Mouse (Mus musculus) frontal cortex, adult 2 months (tissue): Measurements from ENCODE around the gene Dnah7c. TPM values are rescaled to one million over a fixed set of nuclear protein-coding genes. Genes with fewer than 3 reads are reported as not detected.
"Not testable (repeated sequence)": the region's sequence is repeated elsewhere in the genome, so short reads cannot be mapped to it uniquely, and the experiment has no call there.

Source experiments
- DNase-seq, 2 experiments: peaks; one replicate each; pipeline ENCODE4 v3.0.0; 2022; ENCODE audit warnings: low spot score in 1 of 2; ENCODE audit errors: extremely low spot score in 1 of 2
- polyA plus RNA-seq: library from polyadenylated mRNA; depleted of rRNA; stranded (reverse); fragments of >200 nt; gene quantifications from 2 replicates; pipeline ENCODE4 v1.2.3, GENCODE M21; 2012

Gene Dnah7c
- polyA plus RNA-seq, 1 experiment: 0.54 TPM

DNA sequence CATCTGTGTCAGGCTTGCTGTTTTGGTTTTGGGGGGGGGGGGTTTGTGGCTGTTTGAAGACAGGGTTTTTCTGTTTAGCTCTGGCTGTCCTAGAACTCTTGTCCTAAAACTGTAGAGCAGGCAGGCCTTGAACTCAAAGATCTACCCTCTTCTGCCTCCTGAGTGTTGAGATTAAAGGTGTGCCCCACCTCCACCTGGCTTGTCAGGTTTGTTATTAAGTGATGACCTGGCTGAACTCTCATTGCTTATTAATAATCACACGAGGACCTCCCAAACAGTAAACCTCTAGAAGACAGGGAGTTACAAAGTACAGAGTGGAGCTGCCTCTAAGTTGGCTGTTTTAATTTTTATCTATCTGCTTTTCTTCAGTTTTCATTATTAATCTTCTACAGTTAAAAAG, 299.9 kb downstream of the Dnah7c start:
- DNase-seq: no peak

DNA sequence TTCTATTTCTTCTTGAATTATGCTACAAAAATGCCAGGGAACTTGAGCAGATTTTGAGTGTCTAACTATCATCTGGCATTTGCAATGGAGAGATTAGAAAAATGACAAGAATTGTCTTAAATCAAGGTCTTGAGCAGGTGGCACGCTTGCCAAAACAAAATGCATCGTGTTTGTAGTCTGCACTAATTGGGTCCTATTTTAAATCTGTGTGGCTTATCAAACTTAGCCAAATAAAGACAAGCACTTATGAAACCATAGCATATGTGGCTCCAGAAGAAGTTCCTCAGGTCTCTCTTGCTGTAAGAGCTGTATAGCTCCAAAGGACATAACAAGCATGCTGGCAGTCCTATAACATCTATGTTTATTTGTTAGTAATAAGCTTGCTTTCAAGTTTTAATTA, 300.3 kb downstream of the Dnah7c start:
- DNase-seq: not testable (repeated sequence)

GRCm38 (mm10) chr1:46729731-46730130, 304.3 kb downstream of the Dnah7c start:
- DNase-seq: not testable (repeated sequence)

- not testable (repeated sequence) for DNase-seq
Measured at GRCm38 (mm10) chr1:46733405-46734106, 308.2 kb downstream of the Dnah7c start.

- not testable (repeated sequence) for DNase-seq
Measured at GRCm38 (mm10) chr1:46734455-46734854, 309.1 kb downstream of the Dnah7c start.

DNA sequence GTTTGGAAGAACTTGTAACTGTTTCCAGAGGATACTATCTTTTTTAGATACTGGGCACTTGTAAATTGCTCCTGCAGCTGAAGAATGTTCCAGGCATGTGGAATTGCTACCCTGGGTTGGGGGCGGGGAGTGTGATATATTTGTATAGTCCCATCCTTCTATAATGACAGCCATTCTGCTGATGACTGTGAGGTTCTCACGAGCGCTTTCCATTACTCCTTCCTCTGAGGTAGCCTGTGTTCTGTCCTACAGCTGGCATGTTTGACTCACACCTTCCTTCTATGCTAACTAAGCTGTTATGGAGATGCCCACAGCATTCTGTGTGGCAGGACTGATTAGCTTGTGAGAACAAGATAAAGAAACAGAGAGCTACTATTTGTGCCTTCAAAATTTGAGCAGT, 339.2 kb downstream of the Dnah7c start:
- not testable (repeated sequence) for DNase-seq

DNA sequence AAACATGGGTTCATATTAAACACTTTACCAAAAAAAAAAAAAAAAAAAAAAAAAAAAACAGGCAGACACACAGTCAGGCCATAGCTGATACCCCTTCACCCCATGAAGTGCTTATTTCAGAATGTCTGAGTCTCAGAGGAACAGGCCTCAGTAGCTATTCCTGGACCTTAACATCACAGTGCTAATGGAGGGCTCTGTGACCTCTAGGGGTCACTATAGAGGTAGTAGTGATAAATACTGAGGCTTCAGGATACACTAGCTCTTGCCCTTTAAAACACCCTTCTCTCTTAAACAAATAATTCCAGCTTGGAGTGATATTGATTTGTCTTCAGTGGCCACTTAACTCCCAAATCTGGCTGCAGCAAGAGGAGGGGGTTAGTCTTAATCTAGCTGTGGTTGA, 343.9 kb downstream of the Dnah7c start:
- not testable (repeated sequence) for DNase-seq

DNA sequence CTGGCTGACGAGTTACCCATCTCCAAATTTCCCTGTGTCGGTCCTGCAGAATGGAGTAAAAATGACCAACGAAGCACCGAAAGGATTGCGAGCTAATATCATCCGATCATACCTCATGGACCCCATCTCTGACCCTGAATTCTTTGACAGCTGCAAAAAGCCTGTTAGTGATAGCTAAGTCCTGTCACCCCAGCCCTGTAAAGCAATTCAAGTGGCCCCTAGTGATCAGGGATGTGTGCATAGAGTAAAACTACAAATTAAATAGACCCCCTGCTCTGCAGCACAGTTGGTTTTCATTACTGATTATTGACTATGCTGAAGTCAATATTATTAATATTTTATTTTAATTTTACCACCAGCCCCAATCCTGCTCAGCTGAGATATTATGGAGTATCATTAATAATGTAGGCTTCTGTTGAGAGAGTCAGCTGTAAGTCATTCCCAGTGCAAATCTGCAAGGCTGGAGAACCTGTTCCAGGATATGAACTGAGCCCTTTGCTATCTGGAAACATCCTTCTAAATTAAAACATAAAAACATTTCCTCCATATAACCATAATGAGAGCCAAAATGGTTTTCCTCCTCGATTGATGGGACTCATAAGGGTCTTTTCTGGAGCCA, 344.8 kb downstream of the Dnah7c start:
- DNase-seq: not testable (repeated sequence)

- DNase-seq: not testable (repeated sequence)
Measured at GRCm38 (mm10) chr1:46782227-46782626, 356.8 kb downstream of the Dnah7c start.

DNA sequence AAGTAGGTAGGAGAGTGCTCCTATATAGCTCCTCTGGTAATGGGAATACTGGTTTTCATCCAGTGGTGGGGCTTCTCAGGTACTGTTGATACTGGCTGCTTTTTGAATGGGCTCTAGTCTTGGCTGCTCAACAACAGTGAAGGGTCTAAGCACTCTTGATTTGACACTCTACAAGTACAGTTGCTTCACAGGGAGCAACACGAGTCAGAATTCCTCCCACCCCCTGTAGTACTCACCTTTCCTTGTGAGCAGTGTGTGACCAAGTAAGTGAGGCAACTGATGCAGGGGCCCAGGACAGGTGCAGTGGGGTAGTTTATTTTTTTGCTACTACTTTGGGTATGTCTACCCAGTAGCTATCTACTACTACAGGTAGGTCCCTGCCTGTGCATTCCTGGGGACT, 379.7 kb downstream of the Dnah7c start:
- no peak for DNase-seq

GRCm38 (mm10) chr1:46808630-46809029, 383.2 kb downstream of the Dnah7c start:
- DNase-seq: peak in 1 of 2 experiments; percentile 19

- no peak for DNase-seq
Measured at GRCm38 (mm10) chr1:46817934-46818333, 392.5 kb downstream of the Dnah7c start.

- no peak for DNase-seq
Measured at GRCm38 (mm10) chr1:46822256-46822972, 397.0 kb downstream of the Dnah7c start.

GRCm38 (mm10) chr1:46830066-46830843, 404.9 kb downstream of the Dnah7c start:
- DNase-seq: no peak

DNA sequence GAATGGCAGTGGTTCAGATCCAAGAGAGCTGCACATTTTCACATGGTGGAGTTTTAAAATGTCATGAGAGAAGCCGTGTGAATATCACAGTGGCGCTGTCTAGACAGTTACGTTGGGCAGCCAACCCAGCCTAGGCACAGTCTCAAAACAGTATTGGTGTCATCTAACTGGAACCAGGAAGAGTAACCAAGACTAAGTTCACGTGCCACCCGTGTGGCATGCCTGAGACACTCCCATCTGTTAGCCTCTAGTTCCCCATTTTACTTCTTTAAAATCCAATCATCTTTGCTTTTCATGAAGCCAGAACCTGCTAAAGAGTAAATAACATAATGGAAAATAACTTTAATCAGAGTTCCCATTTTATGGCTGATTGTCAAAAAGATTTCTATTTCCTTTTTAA, 406.5 kb downstream of the Dnah7c start:
- no peak for DNase-seq

DNA sequence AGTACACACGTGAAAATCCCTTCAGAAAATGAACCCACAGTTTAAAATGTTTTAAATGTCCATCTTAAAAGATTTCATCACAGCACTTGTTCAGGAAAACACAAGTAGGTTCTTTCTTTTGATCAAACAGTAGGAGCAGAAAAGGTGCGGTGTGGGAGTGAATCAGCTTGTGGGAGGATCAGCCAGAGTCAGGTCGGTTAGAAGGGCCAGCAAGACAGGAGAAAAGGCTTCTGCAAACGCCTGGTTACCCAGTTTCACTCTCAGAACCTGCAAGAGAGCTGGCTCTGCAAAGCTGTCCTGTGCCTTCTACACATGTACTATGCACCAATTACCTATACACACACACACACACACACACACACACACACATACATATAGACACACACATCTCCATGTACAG, 418.0 kb downstream of the Dnah7c start:
- no peak for DNase-seq

- DNase-seq: no peak
Measured at GRCm38 (mm10) chr1:46844281-46844680, 418.9 kb downstream of the Dnah7c start.

DNA sequence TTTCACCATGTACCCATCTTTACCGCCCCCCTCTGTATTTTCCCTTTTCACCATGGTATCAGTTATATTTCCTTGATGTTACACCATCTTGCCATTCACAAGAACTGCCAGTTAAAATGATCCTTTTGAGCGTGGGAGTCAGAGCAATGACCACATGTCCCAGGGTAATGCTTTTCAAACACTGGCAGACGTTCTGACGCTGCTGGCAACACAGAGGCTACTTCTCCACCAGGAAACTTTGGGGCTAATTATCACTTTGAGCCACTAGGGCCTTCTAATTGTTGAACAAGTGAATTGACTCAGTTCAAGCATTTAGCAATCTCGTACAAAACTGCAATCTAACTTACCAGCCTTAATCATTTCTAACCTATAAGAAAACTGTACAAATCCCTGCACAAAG, 419.8 kb downstream of the Dnah7c start:
- no peak for DNase-seq

DNA sequence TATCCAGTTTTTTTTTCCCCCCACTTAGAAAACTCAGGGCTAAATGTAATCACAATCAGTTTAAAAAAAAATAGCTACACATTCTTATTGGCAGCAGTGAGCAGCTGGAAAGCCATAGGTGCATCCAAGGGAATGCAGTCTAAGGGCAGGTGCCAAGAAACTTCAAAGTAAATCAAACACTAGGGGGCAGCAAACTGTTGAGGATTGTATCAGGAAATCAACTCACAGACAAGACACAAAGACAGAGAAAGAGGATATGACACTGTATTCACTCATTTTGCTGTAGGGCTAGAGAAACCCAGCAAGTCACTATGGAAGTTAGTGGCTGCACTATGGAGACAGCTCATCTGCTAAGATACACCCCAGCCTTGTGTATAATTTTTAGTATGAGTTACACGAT, 424.4 kb downstream of the Dnah7c start:
- peak; percentile 76 to 97 for DNase-seq

DNA sequence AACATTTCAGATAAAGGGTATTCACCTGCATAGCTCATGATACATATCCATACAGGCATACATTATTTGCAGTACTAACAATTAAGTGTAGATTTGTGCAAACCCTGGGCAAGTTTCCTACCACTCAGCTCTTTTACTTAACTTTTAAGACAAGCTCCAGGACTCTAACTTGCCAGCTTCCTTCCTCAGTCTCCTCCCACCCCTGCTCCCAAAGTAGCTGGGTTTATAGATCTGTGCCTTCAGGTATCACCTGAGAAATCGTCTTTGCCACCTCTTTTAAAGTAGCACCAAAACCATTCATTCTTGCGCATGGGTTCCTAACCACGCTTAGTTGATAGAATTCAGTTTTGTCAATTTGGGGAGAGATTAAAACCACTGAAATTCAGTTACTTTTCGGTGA, 426.2 kb downstream of the Dnah7c start:
- DNase-seq: no peak

DNA sequence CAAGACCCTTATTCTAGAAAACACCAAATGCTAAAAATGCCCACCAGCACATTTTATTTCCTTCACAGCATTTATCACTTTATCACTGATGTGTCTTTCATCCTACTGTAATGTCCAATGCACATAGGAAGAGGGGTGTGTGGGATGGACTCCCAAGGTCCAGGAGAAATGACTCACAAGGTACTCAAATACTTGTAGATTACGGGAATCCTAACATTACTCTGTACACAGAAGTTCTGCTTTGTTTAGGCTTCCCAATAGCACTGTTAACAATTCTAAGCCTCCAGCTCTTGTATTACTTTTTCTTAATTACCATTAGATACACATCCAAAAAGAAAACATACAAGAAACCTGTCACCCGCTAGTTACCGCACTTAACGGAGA, 426.8 kb downstream of the Dnah7c start:
- DNase-seq: no peak
